Mouse (Mus musculus) CH12.LX (cell line): ENCODE results near the gene Atxn7.

Source experiments
- CHD1 ChIP-seq: IDR thresholded peaks from 2 replicates; pipeline ENCODE4 v1.6.1; 2012; ENCODE audit warnings: low read depth, low read length, improper control_type of control experiment, inconsistent platforms
- CHD2 ChIP-seq: IDR thresholded peaks from 2 replicates; pipeline ENCODE4 v1.6.1; 2011; ENCODE audit warnings: low read length, improper control_type of control experiment
- CTCF ChIP-seq, 2 experiments: IDR thresholded peaks in 1 of 2; conservative IDR thresholded peaks in 1 of 2; 2 replicates each; pipeline ENCODE4 v1.5.1; 2011 to 2012; ENCODE audit warnings: low read depth in 2 of 2, low read length in 2 of 2, improper control_type of control experiment in 1 of 2, inconsistent platforms in 1 of 2, mild to moderate bottlenecking in 1 of 2, moderate library complexity in 1 of 2
- IRF4 ChIP-seq: IDR thresholded peaks from 2 replicates; pipeline ENCODE4 v1.6.1; 2014; ENCODE audit warnings: low read depth, mild to moderate bottlenecking, inconsistent platforms, low read length, improper control_type of control experiment
- MAX ChIP-seq: IDR thresholded peaks from 2 replicates; pipeline ENCODE4 v1.6.1; 2011; ENCODE audit warnings: low read length, improper control_type of control experiment
- NELFE ChIP-seq: IDR thresholded peaks from 2 replicates; pipeline ENCODE4 v1.6.1; 2011; ENCODE audit warnings: low read depth, low read length, improper control_type of control experiment
- POLR2A ChIP-seq: IDR thresholded peaks from 2 replicates; pipeline ENCODE4 v1.6.1; 2011; ENCODE audit warnings: low read depth, mild to moderate bottlenecking, improper control_type of control experiment, low read length
- UBTF ChIP-seq: IDR thresholded peaks from 2 replicates; pipeline ENCODE4 v1.6.1; 2012; ENCODE audit warnings: low read depth, mild to moderate bottlenecking, inconsistent platforms, low read length, improper control_type of control experiment, moderate library complexity
- USF2 ChIP-seq: conservative IDR thresholded peaks from 2 replicates; pipeline ENCODE4 v1.6.1; 2011; ENCODE audit warnings: low read depth, low read length, improper control_type of control experiment
- ZKSCAN1 ChIP-seq: IDR thresholded peaks from 2 replicates; pipeline ENCODE4 v1.6.1; 2012; ENCODE audit warnings: low read depth, inconsistent platforms, low read length, improper control_type of control experiment, borderline replicate concordance
- ZMIZ1 ChIP-seq: IDR thresholded peaks from 2 replicates; pipeline ENCODE4 v1.6.1; 2012; ENCODE audit warnings: low read depth, mild to moderate bottlenecking, inconsistent platforms, low read length, improper control_type of control experiment

GRCm38 (mm10) chr14:14038233-14038632 is 77.0 kb downstream of the Atxn7 start:
- TF ChIP-seq CTCF (conservative IDR thresholded peaks at IDR 0.05 in 1 of 2, IDR thresholded peaks at IDR 0.05 in 1 of 2; ENCODE audit: low read depth in 2 of 2, low read length in 2 of 2) = no peak
- TF ChIP-seq UBTF = no peak
- TF ChIP-seq NELFE = no peak
- no peak for TF ChIP-seq POLR2A
- TF ChIP-seq MAX = no peak
- no peak for TF ChIP-seq ZKSCAN1
- no peak for TF ChIP-seq CHD2
- no peak for TF ChIP-seq USF2
- no peak for TF ChIP-seq ZMIZ1
- no peak for TF ChIP-seq IRF4
- TF ChIP-seq CHD1 = no peak
